Mouse (Mus musculus): Measurements from ENCODE around the gene Rfx8.

DNA sequence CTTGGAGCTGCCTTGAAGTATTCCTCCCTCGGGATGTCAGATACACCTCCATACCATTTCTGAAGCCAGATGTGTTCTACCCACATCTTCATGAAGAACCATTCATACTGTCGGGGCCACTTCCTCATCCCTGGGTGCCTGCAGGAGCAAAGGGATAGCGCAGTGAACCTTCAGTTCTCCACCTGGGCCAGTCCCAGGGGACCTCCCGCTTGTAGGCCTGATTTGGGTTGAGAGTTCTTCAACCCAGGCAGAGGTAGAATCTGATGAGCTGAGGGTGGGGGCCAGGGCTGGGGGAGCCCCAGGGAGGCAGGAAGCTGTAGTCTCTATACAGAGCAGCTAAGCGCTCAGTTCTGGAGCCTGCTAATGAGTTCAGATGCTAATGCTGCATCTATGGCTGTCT, 97.7 kb downstream of the Rfx8 start:
- TF ChIP-seq CTCF (IDR thresholded peaks at IDR 0.05; ENCODE audit: low read depth): no peak
- no peak for TF ChIP-seq EP300 (IDR thresholded peaks at IDR 0.05; ENCODE audit: low read depth)
